Mouse (Mus musculus): Measurements from ENCODE around the gene Usp18. TPM values are rescaled to one million over a fixed set of nuclear protein-coding genes. Genes with fewer than 3 reads are reported as not detected.

Gene Usp18
- polyA plus RNA-seq (2015; fragmentation: Nextera tagmentation; extraction: Ambion mirVana), result 27.0 and 30.4 TPM in 2 replicates

GRCm38 (mm10) chr6:121245127-121246036 is at the start of gene Usp18:
TSS of gene Usp18 (plus strand) at chr6:121245906.
- H3K9me3 ChIP-seq (ENCODE audit: low read length), result no peaks in the 10 kb centered on the region
- TF ChIP-seq EP300 (IDR thresholded peaks at IDR 0.05) (no peak), CTCF (IDR thresholded peaks at IDR 0.05) (peak; percentile 20; the same call in 1 of the 2 replicates)
- H3K27ac ChIP-seq (ENCODE audit: low read length), result peak within 1 kb of the TSS; percentile 85
- peaks cover 10% of the 10 kb centered on the region; the same call in 1 of the 2 replicates for H3K4me1 ChIP-seq (ENCODE audit: insufficient read depth, low read depth, low read length)
- ATAC-seq (peak; percentile 97), DNase-seq (ENCODE audit: low spot score) (peak; percentile 97)
- no peaks in the 10 kb centered on the region for H3K27me3 ChIP-seq (replicated peaks; ENCODE audit: insufficient read depth, low read length)
- WGBS, result 5% methylated on average over 34 of the region's 35 CpGs
- H3K9ac ChIP-seq (replicated peaks; ENCODE audit: low read depth), result peak within 1 kb of the TSS; percentile 64
- H3K36me3 ChIP-seq (ENCODE audit: insufficient read depth, low read length), result no peaks in the 10 kb centered on the region
- H3K4me2 ChIP-seq (replicated peaks; ENCODE audit: low read depth, low read length), result peak within 1 kb of the TSS; percentile 68
- peak within 1 kb of the TSS; percentile 69 for H3K4me3 ChIP-seq (ENCODE audit: low read depth, low read length)

GRCm38 (mm10) chr6:121197807-121198365 is 47.8 kb upstream of the Usp18 start:
- 68% methylated on average over 9 of the region's 9 CpGs for WGBS
- Histone ChIP-seq H3K4me3 (ENCODE audit: low read depth, low read length) (no peak overlapping the region), H3K9ac (replicated peaks; ENCODE audit: low read depth) (no peak overlapping the region), H3K4me2 (replicated peaks; ENCODE audit: low read depth, low read length) (no peak overlapping the region), H3K4me1 (ENCODE audit: insufficient read depth, low read depth, low read length) (no peaks in the 10 kb centered on the region), H3K9me3 (ENCODE audit: low read length) (no peaks in the 10 kb centered on the region), H3K36me3 (ENCODE audit: insufficient read depth, low read length) (no peaks in the 10 kb centered on the region), H3K27ac (ENCODE audit: low read length) (no peak overlapping the region), H3K27me3 (replicated peaks; ENCODE audit: insufficient read depth, low read length) (no peaks in the 10 kb centered on the region)
- no peak for DNase-seq (ENCODE audit: low spot score)
- TF ChIP-seq CTCF (IDR thresholded peaks at IDR 0.05), result no peak
- TF ChIP-seq EP300 (IDR thresholded peaks at IDR 0.05), result no peak
- no peak for ATAC-seq

- TF ChIP-seq CTCF (IDR thresholded peaks at IDR 0.05) (no peak), EP300 (IDR thresholded peaks at IDR 0.05) (no peak)
- WGBS, result 83% methylated on average over 3 of the region's 4 CpGs
- no peak for DNase-seq (ENCODE audit: low spot score)
- Histone ChIP-seq H3K4me2 (replicated peaks; ENCODE audit: low read depth, low read length) (no peak overlapping the region), H3K9me3 (ENCODE audit: low read length) (no peaks in the 10 kb centered on the region), H3K4me1 (ENCODE audit: insufficient read depth, low read depth, low read length) (no peaks in the 10 kb centered on the region), H3K27me3 (replicated peaks; ENCODE audit: insufficient read depth, low read length) (no peaks in the 10 kb centered on the region), H3K36me3 (ENCODE audit: insufficient read depth, low read length) (no peaks in the 10 kb centered on the region), H3K4me3 (ENCODE audit: low read depth, low read length) (no peak overlapping the region), H3K27ac (ENCODE audit: low read length) (no peak overlapping the region), H3K9ac (replicated peaks; ENCODE audit: low read depth) (no peak overlapping the region)
- ATAC-seq, result no peak
Observed at GRCm38 (mm10) chr6:121200458-121200857, 45.2 kb upstream of the Usp18 start.

DNA sequence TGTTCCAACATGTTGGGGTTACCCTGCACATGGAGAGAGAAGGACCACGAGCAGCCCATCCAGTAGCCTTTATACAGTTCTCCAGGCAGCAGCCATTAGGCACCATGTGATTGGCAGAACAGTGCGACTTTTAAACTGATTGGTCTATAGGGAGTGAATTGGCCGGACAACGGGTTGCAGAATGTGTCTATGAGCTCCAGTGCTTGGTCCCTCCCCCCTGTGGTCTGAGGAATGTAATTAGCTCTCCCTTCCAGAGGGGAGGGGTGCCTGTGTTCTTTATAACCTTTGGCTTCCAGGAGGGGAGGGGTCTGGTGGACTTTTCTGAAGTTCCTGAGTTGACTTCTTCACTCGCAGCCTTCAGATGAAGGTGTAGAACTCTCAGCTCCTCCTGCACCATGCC is 43.7 kb upstream of the Usp18 start:
- DNase-seq (ENCODE audit: low spot score) (no peak), ATAC-seq (no peak)
- WGBS, result 82% methylated on average over 5 of the region's 5 CpGs
- TF ChIP-seq EP300 (IDR thresholded peaks at IDR 0.05) (no peak), CTCF (IDR thresholded peaks at IDR 0.05) (no peak)
- H3K27me3 ChIP-seq (replicated peaks; ENCODE audit: insufficient read depth, low read length), result no peaks in the 10 kb centered on the region
- H3K36me3 ChIP-seq (ENCODE audit: insufficient read depth, low read length), result no peaks in the 10 kb centered on the region
- H3K9ac ChIP-seq (replicated peaks; ENCODE audit: low read depth), result no peak overlapping the region
- H3K9me3 ChIP-seq (ENCODE audit: low read length), result no peaks in the 10 kb centered on the region
- H3K4me1 ChIP-seq (ENCODE audit: insufficient read depth, low read depth, low read length), result no peaks in the 10 kb centered on the region
- no peak overlapping the region for H3K27ac ChIP-seq (ENCODE audit: low read length)
- H3K4me3 ChIP-seq (ENCODE audit: low read depth, low read length), result no peak overlapping the region
- no peak overlapping the region for H3K4me2 ChIP-seq (replicated peaks; ENCODE audit: low read depth, low read length)

- Histone ChIP-seq H3K9me3 (ENCODE audit: low read length) (no peaks in the 10 kb centered on the region), H3K27me3 (replicated peaks; ENCODE audit: insufficient read depth, low read length) (0 out of 2 replicates have a peak, but pooled peaks cover 7% of the 10 kb centered on the region), H3K4me2 (replicated peaks; ENCODE audit: low read depth, low read length) (no peak overlapping the region), H3K9ac (replicated peaks; ENCODE audit: low read depth) (no peak overlapping the region), H3K36me3 (ENCODE audit: insufficient read depth, low read length) (no peaks in the 10 kb centered on the region), H3K27ac (ENCODE audit: low read length) (no peak overlapping the region), H3K4me1 (ENCODE audit: insufficient read depth, low read depth, low read length) (no peaks in the 10 kb centered on the region; the same call in 1 of the 2 replicates), H3K4me3 (ENCODE audit: low read depth, low read length) (no peak overlapping the region)
- TF ChIP-seq CTCF (IDR thresholded peaks at IDR 0.05), result no peak
- no peak for TF ChIP-seq EP300 (IDR thresholded peaks at IDR 0.05)
- 86% methylated on average over 5 of the region's 5 CpGs for WGBS
- ATAC-seq (no peak), DNase-seq (ENCODE audit: low spot score) (no peak)
Observed at GRCm38 (mm10) chr6:121206481-121206880, 39.2 kb upstream of the Usp18 start.

DNA sequence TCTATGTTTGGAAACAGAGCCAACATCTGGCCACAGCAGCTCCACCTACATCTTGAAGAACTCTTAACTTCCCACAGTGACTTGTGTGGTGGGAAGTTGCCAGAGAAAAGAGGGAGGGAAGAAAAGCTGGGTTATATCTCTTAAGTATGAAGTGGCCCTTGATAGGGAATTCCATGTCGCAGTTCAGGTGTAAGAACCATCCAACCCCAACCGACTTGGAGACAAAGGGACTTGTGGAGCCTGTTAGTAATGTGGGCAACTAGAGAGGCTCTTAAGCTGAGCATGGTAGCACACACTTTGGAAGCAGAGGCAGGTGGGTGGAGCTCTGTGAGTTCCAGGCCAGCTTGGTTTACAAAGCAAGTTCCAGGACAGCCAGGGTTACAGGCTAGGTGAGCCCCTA is 36.1 kb upstream of the Usp18 start:
- peak; percentile 82 for ATAC-seq
- peak overlapping the region; percentile 55 for H3K27ac ChIP-seq (ENCODE audit: low read length)

More for the DNA sequence above, 36.1 kb upstream of the Usp18 start:
- 58% methylated on average over 2 of the region's 2 CpGs for WGBS
- H3K4me1 ChIP-seq (ENCODE audit: insufficient read depth, low read depth, low read length), result no peaks in the 10 kb centered on the region; the same call in 1 of the 2 replicates
- H3K27me3 ChIP-seq (replicated peaks; ENCODE audit: insufficient read depth, low read length), result 0 out of 2 replicates have a peak, but pooled peaks cover 7% of the 10 kb centered on the region
- H3K36me3 ChIP-seq (ENCODE audit: insufficient read depth, low read length), result no peaks in the 10 kb centered on the region
- DNase-seq (ENCODE audit: low spot score), result peak; percentile 92
- no peak overlapping the region for H3K4me3 ChIP-seq (ENCODE audit: low read depth, low read length)
- H3K9me3 ChIP-seq (ENCODE audit: low read length), result no peaks in the 10 kb centered on the region
- TF ChIP-seq EP300 (IDR thresholded peaks at IDR 0.05) (peak; percentile 92), CTCF (IDR thresholded peaks at IDR 0.05) (no peak)
- H3K9ac ChIP-seq (replicated peaks; ENCODE audit: low read depth), result no peak overlapping the region
- peak overlapping the region; percentile 54; the same call in 1 of the 2 replicates for H3K4me2 ChIP-seq (replicated peaks; ENCODE audit: low read depth, low read length)
